Mouse (Mus musculus) spleen, adult 2 months (tissue): Measurements from ENCODE around the gene Sstr5.

Experiments used
- CTCF ChIP-seq: fragments of 200-500 bp; IDR thresholded peaks from 2 replicates; pipeline ENCODE4 v1.5.1; 2011; ENCODE audit warnings: mild to moderate bottlenecking, inconsistent platforms; ENCODE audit not compliant: insufficient read depth, insufficient read length, insufficient replicate concordance; ENCODE audit errors: extremely low read depth
- POLR2A ChIP-seq: fragments of 200-500 bp; IDR thresholded peaks from 2 replicates; pipeline ENCODE4 v1.6.1; 2011; ENCODE audit warnings: low read depth, low read length, inconsistent platforms

DNA sequence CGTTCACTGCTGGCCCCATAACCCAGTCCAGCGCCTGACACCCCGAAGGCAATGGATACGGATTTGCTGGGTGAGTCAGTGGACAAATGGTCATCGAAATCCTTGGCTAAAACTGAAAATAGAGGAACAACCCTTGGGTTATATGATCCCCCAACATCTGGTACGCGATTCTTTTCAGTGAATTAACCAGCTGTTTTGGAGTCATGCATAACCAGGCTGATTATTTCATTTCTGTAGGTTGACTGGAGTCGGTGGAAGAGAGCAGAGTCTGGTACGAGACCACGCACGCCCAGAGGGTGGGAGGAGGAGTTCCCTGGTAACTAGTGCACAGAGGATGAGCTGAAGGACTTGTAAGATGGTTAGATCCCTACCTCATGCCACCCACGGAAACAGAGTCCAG, 25.0 kb upstream of the Sstr5 start:
- no peak for TF ChIP-seq CTCF
- no peak for TF ChIP-seq POLR2A
